Mouse (Mus musculus): ENCODE data around the gene Nsun4.

DNA sequence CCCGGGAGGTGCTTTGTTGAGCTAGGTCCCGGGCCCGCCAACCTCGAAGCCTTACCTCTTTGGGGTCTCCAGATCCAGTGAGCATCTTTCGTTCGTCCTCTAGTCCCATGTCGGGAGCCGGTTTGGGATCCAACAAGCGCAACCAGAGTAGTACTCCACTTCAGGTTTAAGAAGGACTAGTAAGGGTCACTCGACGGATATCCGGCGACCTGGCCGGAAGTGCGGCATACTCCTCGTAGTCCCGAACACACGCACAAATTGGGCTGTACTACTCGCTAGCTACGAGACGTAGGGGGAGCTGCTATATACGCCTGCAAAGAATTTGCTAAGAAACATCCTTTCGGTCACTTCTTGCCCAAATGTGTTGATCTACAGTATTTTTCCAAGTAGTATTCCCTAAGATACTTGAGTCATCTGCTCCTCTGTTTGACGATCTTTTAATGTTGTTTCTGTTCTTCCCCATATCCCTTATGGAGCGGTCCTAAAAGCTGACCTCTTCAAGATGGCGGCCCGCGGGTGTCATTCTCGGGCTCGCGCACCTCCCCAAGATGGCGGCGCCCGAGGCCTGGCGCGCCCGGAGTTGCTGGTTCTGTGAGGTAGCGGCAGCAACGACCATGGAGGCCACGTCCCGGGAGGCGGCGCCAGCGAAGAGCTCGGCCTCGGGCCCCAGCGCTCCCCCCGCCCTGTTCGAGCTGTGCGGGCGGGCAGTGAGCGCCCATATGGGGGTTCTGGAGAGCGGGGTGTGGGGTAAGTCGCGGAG is 21.4 kb upstream of the Nsun4 start, which contains the start of the genes Uqcrh and Lrrc41:
- TF ChIP-seq NRF1 (IDR thresholded peaks at IDR 0.05; ENCODE audit: low read depth, low read length) (peak; percentile 84), CTCF (conservative IDR thresholded peaks at IDR 0.05 in 1 of 2, IDR thresholded peaks at IDR 0.05 in 1 of 2; ENCODE audit: low read depth in 2 of 2, low read length in 2 of 2) (0 out of 4 replicates have a peak, but pooled peaks of 1 of the 2 experiments have one; percentile 13), JUND (conservative IDR thresholded peaks at IDR 0.05; ENCODE audit: low read depth, low read length) (no peak; the same call in 1 of the 2 replicates), MAFK (IDR thresholded peaks at IDR 0.05; ENCODE audit: insufficient replicate concordance, low read length) (no peak), POLR2A (IDR thresholded peaks at IDR 0.05; ENCODE audit: low read depth, low read length) (peak; percentile 80), USF2 (conservative IDR thresholded peaks at IDR 0.05; ENCODE audit: low read depth, low read length) (no peak), CHD1 (IDR thresholded peaks at IDR 0.05; ENCODE audit: low read depth, low read length) (peak; percentile 100), POLR2AphosphoS2 (IDR thresholded peaks at IDR 0.05; ENCODE audit: low read depth, low read length) (peak; percentile 77), UBTF (IDR thresholded peaks at IDR 0.05; ENCODE audit: low read depth, low read length) (no peak), ZKSCAN1 (IDR thresholded peaks at IDR 0.05; ENCODE audit: borderline replicate concordance, low read depth, low read length) (no peak)
